23 mouse cellular contexts compared by ENCODE assay signal in the genomic region with DNA sequence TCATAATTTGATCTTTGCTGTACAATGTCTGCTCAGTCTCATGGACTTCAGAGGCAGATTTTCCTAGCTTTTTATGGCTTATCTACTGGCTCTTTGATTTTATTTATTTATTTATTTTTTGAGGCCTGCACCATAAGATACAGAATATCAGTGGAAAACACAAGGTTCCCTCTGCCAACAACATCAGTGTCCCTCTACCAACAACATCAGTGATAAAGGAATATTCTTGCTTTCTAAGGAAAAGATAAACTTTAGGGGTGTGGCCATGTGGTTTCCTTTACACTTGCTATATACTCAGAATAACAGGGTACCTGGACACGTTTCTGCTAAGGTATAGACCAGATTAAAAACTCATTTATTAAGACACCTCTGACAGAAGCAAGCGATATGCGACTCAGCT. TPM values are rescaled to one million over a fixed set of nuclear protein-coding genes. Genes with fewer than 3 reads are reported as not detected.
A peak's percentile ranks its signal among the peaks of the same experiment; 100 is the strongest.
DNase-seq lines count a peak whose midpoint lies in the region; ATAC-seq and TF ChIP-seq lines count a peak whose summit lies in the region.
"Had no signal": no experiment of that assay in that cellular context is flagged by ENCODE, and none has a peak within 500 bp of the region (broad histone marks: within the 10 kb centered on the region; RNA-seq: fewer than 3 reads in every experiment).

No protein-coding gene starts in this region.

- H3K27ac ChIP-seq in liver, embryonic 13.5 days, result peak overlapping the region; percentile 72
- H3K27ac ChIP-seq: embryonic facial prominence, embryonic 10.5 days; heart, embryonic 13.5 days; hindbrain, embryonic 12.5 days had no signal

- 32% methylated on average over 3 of the region's 3 CpGs for WGBS in liver, embryonic 13.5 days (ENCODE audit: insufficient replicate concordance)

- H3K4me2 ChIP-seq in liver, embryonic 13.5 days, result no peak overlapping the region
- H3K4me2 ChIP-seq: heart, embryonic 13.5 days; hindbrain, embryonic 12.5 days; lung, embryonic 14.5 days; midbrain, embryonic 11.5 days had no signal

- peaks cover 41% of the 10 kb centered on the region for H3K36me3 ChIP-seq in G1E (replicated peaks)
- H3K36me3 ChIP-seq in liver, embryonic 13.5 days, result peaks cover 2% of the 10 kb centered on the region; the same call in 1 of the 2 replicates
- H3K36me3 ChIP-seq: embryonic facial prominence, embryonic 10.5 days; hindbrain, embryonic 12.5 days had no signal

- DNase-seq in 416B (ENCODE audit: low read depth), result peak; percentile 34
- no peak for DNase-seq in G1E (ENCODE audit: low spot score)
- DNase-seq in liver, embryonic 13.5 days, result no peak
- DNase-seq in lung, adult 18-20 months, result no peak
- DNase-seq in lung, postnatal 10 days, result no peak
- no peak for DNase-seq in right cerebral cortex, postnatal 36 days (ENCODE audit: low spot score in 2 of 2)
- DNase-seq: cerebellum, adult 11 months; cerebellum, adult 9-11 months; forebrain, postnatal 0 days; gastrocnemius, postnatal 25 days; heart, adult 18-20 months; kidney, adult 11 months; layer of hippocampus, adult 9-11 months; lung, embryonic 14.5 days; lung, postnatal 4 days; right cerebral cortex, postnatal 14 days; spleen, adult 18-20 months had no signal

- H3K9ac ChIP-seq in liver, embryonic 13.5 days, result no peak overlapping the region
- H3K9ac ChIP-seq: forebrain, postnatal 0 days; hindbrain, embryonic 12.5 days; lung, embryonic 14.5 days had no signal

- no peaks in the 10 kb centered on the region for H3K27me3 ChIP-seq in G1E (ENCODE audit: insufficient read depth, low read length)
- no peaks in the 10 kb centered on the region for H3K27me3 ChIP-seq in liver, embryonic 13.5 days
- H3K27me3 ChIP-seq: heart, embryonic 13.5 days; hindbrain, embryonic 12.5 days had no signal

- no peak for TF ChIP-seq CTCF in G1E (IDR thresholded peaks at IDR 0.05; ENCODE audit: low read depth, low read length)

- H3K9me3 ChIP-seq in G1E (replicated peaks), result no peaks in the 10 kb centered on the region
- H3K9me3 ChIP-seq in liver, embryonic 13.5 days (replicated peaks), result no peaks in the 10 kb centered on the region
- H3K9me3 ChIP-seq: embryonic facial prominence, embryonic 10.5 days; heart, embryonic 13.5 days; hindbrain, embryonic 12.5 days had no signal

- no peak overlapping the region; the same call in 1 of the 2 replicates for H3K4me3 ChIP-seq in G1E (ENCODE audit: low read depth, low read length)
- H3K4me3 ChIP-seq in liver, embryonic 13.5 days (replicated peaks), result no peak overlapping the region
- H3K4me3 ChIP-seq: embryonic facial prominence, embryonic 10.5 days; heart, embryonic 13.5 days; hindbrain, embryonic 12.5 days had no signal

- ATAC-seq in G1E (ENCODE audit: extremely low read depth, insufficient number of reproducible peaks, low FRiP score, poor library complexity, severe bottlenecking), result peak; percentile 12; the same call in 1 of the 2 replicates
- peak; percentile 59 for ATAC-seq in liver, embryonic 13.5 days (ENCODE audit: low read depth)
- peak; percentile 61 for ATAC-seq in megakaryocyte-erythroid progenitor cell, adult 5-6 weeks (replicated peaks; ENCODE audit: low FRiP score, low TSS enrichment, poor library complexity, severe bottlenecking)
- ATAC-seq: forebrain, postnatal 0 days had no signal

- H3K4me1 ChIP-seq in G1E (ENCODE audit: insufficient read depth, low read depth, low read length), result peaks cover 55% of the 10 kb centered on the region
- peaks cover 40% of the 10 kb centered on the region for H3K4me1 ChIP-seq in liver, embryonic 13.5 days (replicated peaks)
- H3K4me1 ChIP-seq: hindbrain, embryonic 12.5 days had no signal

RNA-seq across cellular contexts. Expression of a gene that starts 48.3 kb away (rescaled TPM):
- 44.5 and 47.7 TPM in 2 replicates for total RNA-seq in G1E (2014; fragmentation: Nextera tagmentation)
- total RNA-seq in G1E (2017), result 11.5 and 14.9 TPM in 2 replicates
- polyA plus RNA-seq in G1E (2012), result 10.9 and 11.0 TPM in 2 replicates
- 3.9 and 4.4 TPM in 2 replicates for polyA plus RNA-seq in liver, embryonic 13.5 days (2015; fragmentation: Nextera tagmentation; extraction: Ambion mirVana)
- total RNA-seq in megakaryocyte-erythroid progenitor cell, adult 5-6 weeks (2014; fragmentation: Nextera tagmentation), result 13.7 and 14.2 TPM in 2 replicates
- total RNA-seq in megakaryocyte-erythroid progenitor cell, adult 5-6 weeks (2017), result 7.0 and 9.8 TPM in 2 replicates

RNA-seq across cellular contexts. Expression of a gene that starts 51.5 kb away (rescaled TPM):
- total RNA-seq in G1E (2014; fragmentation: Nextera tagmentation) (3.7 and 10.3 TPM in 2 replicates), G1E (2017) (42.6 and 53.8 TPM in 2 replicates)
- 2.1 and 3.4 TPM in 2 replicates for polyA plus RNA-seq in G1E (2012)
- polyA plus RNA-seq in liver, embryonic 13.5 days (2015; fragmentation: Nextera tagmentation; extraction: Ambion mirVana), result 18.6 and 19.5 TPM in 2 replicates
- total RNA-seq in megakaryocyte-erythroid progenitor cell, adult 5-6 weeks (2014; fragmentation: Nextera tagmentation), result 20.5 and 46.5 TPM in 2 replicates
- total RNA-seq in megakaryocyte-erythroid progenitor cell, adult 5-6 weeks (2017), result 51.4 and 82.3 TPM in 2 replicates
- polyA plus RNA-seq: C2C12 had no signal
